Comparison of ENCODE assay signal across 15 mouse cellular contexts in the genomic region with DNA sequence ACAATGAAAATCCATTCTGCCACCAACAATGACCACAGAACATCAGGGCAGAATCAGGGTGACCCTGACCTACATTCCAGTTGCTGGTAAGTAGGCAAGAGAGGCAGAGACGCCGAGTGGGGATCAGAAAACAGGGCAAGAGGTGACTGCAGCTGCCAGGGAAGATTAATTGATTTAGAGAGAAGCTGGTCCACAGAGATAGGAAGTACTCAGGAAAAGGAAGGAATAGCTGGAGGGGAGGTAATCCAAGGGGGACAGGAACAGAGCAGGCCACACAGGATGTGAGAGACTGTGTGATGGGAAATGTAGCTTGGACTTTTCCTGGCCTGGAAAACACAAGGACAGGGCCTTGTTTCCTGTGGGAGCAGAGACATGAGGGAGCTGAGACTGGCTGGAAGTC. TPM values are rescaled to one million over a fixed set of nuclear protein-coding genes. Genes with fewer than 3 reads are reported as not detected.
DNase-seq lines count a peak whose midpoint lies in the region; ATAC-seq lines count a peak whose summit lies in the region.
"Had no signal": no experiment of that assay in that cellular context is flagged by ENCODE, and none has a peak within 500 bp of the region (broad histone marks: within the 10 kb centered on the region; RNA-seq: fewer than 3 reads in every experiment).

No protein-coding gene starts in this region.

- H3K4me2 ChIP-seq in heart, embryonic 11.5 days = no peak overlapping the region
- H3K4me2 ChIP-seq: intestine, embryonic 15.5 days; limb, embryonic 12.5 days had no signal

- no peaks in the 10 kb centered on the region for H3K27me3 ChIP-seq in heart, embryonic 11.5 days (ENCODE audit: control insufficient read depth, insufficient read depth, low read length)
- H3K27me3 ChIP-seq in embryonic facial prominence, embryonic 10.5 days (replicated peaks; ENCODE audit: low read depth, poor library complexity, severe bottlenecking) = no peaks in the 10 kb centered on the region
- H3K27me3 ChIP-seq: intestine, embryonic 15.5 days; limb, embryonic 12.5 days had no signal

- no peak overlapping the region for H3K4me3 ChIP-seq in heart, embryonic 11.5 days (ENCODE audit: low read depth, low read length)
- no peak overlapping the region for H3K4me3 ChIP-seq in embryonic facial prominence, embryonic 10.5 days
- H3K4me3 ChIP-seq: intestine, embryonic 15.5 days; limb, embryonic 12.5 days had no signal

- DNase-seq in adrenal gland, adult (ENCODE audit: inconsistent age in 2 of 2, low spot score in 1 of 2) = peak; percentile 63 to 78
- DNase-seq in adrenal gland, postnatal 4 days (ENCODE audit: low spot score in 2 of 2) = no peak
- DNase-seq in kidney, adult 9 months = peak; percentile 57
- DNase-seq in kidney, adult 18-20 months = no peak
- peak; percentile 24 to 51 for DNase-seq in kidney, postnatal 25 days
- DNase-seq in embryonic facial prominence, embryonic 10.5 days (ENCODE audit: low spot score) = no peak
- DNase-seq in thymus, postnatal 10 days (ENCODE audit: low spot score in 2 of 2) = no peak
- DNase-seq: cerebellum, postnatal 25 days; layer of hippocampus, postnatal 36 days; right cerebral cortex, adult 18-20 months; thymus, postnatal 14 days had no signal

- H3K9me3 ChIP-seq in heart, embryonic 11.5 days (replicated peaks; ENCODE audit: control insufficient read depth, low read length) = no peaks in the 10 kb centered on the region
- no peaks in the 10 kb centered on the region for H3K9me3 ChIP-seq in embryonic facial prominence, embryonic 10.5 days
- H3K9me3 ChIP-seq: intestine, embryonic 15.5 days; limb, embryonic 12.5 days had no signal

- no peak for ATAC-seq in heart, embryonic 11.5 days (replicated peaks; ENCODE audit: insufficient number of reproducible peaks, low FRiP score, low TSS enrichment)
- ATAC-seq: intestine, embryonic 15.5 days had no signal

- 46% methylated on average over 2 of the region's 2 CpGs for WGBS in heart, embryonic 11.5 days (ENCODE audit: insufficient replicate concordance)
- WGBS in embryonic facial prominence, embryonic 10.5 days = 52% methylated on average over 2 of the region's 2 CpGs

- peak overlapping the region; percentile 7; the same call in 1 of the 2 replicates for H3K27ac ChIP-seq in heart, embryonic 11.5 days (ENCODE audit: low read depth, low read length)
- H3K27ac ChIP-seq in embryonic facial prominence, embryonic 10.5 days (replicated peaks) = no peak overlapping the region; the same call in 1 of the 2 replicates
- H3K27ac ChIP-seq: intestine, embryonic 15.5 days; limb, embryonic 12.5 days had no signal

- H3K9ac ChIP-seq in heart, embryonic 11.5 days (ENCODE audit: low read depth, low read length) = no peak overlapping the region
- H3K9ac ChIP-seq: intestine, embryonic 15.5 days; limb, embryonic 12.5 days had no signal

- H3K36me3 ChIP-seq in heart, embryonic 11.5 days (ENCODE audit: control insufficient read depth, insufficient read depth, low read length) = no peaks in the 10 kb centered on the region
- H3K36me3 ChIP-seq in embryonic facial prominence, embryonic 10.5 days (replicated peaks) = no peaks in the 10 kb centered on the region
- H3K36me3 ChIP-seq: intestine, embryonic 15.5 days; limb, embryonic 12.5 days had no signal

- no peaks in the 10 kb centered on the region for H3K4me1 ChIP-seq in heart, embryonic 11.5 days (ENCODE audit: control insufficient read depth, insufficient read depth, low read length)
- peaks cover 4% of the 10 kb centered on the region; the same call in 1 of the 2 replicates for H3K4me1 ChIP-seq in embryonic facial prominence, embryonic 10.5 days
- H3K4me1 ChIP-seq: intestine, embryonic 15.5 days; limb, embryonic 12.5 days had no signal

RNA-seq across cellular contexts. Expression of a gene that starts 52.8 kb away (rescaled TPM):
- total RNA-seq in adrenal gland, postnatal 4 days (2021) = 10 to 100 TPM; 27.9 to 33.5 TPM
- polyA plus RNA-seq in heart, embryonic 11.5 days (2014; fragmentation: Nextera tagmentation; extraction: Ambion mirVana) = 6.1 and 6.6 TPM in 2 replicates
- polyA plus RNA-seq in embryonic facial prominence, embryonic 10.5 days (2016; fragmentation: Nextera tagmentation; extraction: Ambion mirVana) = 8.8 and 9.9 TPM in 2 replicates
- total RNA-seq: megakaryocyte-erythroid progenitor cell, adult 5-6 weeks had no signal

Comparison
In these comparisons a context has a peak if more than half of its experiments do, and no peak if none do; other contexts are left out.
1. DNase-seq: peak in adrenal gland, adult (2 of 2), kidney, adult 9 months (single experiment) and kidney, postnatal 25 days (2 of 2); none in adrenal gland, postnatal 4 days (0 of 2), kidney, adult 18-20 months (single experiment), embryonic facial prominence, embryonic 10.5 days (single experiment) and thymus, postnatal 10 days (0 of 2).